In genomic region chr17:46681466-46682118, GRCm38 (mm10) we compare ENCODE assay signal across 8 mouse cellular contexts. TPM values are rescaled to one million over a fixed set of nuclear protein-coding genes. Genes with fewer than 3 reads are reported as not detected.
DNase-seq lines count a peak whose midpoint lies in the region; ATAC-seq and TF ChIP-seq lines count a peak whose summit lies in the region.

No protein-coding gene starts in this region.

- H3K9me3 ChIP-seq in limb, embryonic 14.5 days (ENCODE audit: control insufficient read depth, low read length): no peaks in the 10 kb centered on the region
- no peaks in the 10 kb centered on the region for H3K9me3 ChIP-seq in stomach, postnatal 0 days (ENCODE audit: control insufficient read depth, low read length)

- H3K36me3 ChIP-seq in spleen, adult 2 months (ENCODE audit: control insufficient read depth, insufficient read depth, low read length): peaks cover 27% of the 10 kb centered on the region
- peaks cover 60% of the 10 kb centered on the region for H3K36me3 ChIP-seq in limb, embryonic 14.5 days (ENCODE audit: control insufficient read depth, insufficient read depth, low read length)
- H3K36me3 ChIP-seq in stomach, postnatal 0 days (ENCODE audit: control insufficient read depth, insufficient read depth, low read length): peaks cover 30% of the 10 kb centered on the region

- 37% methylated on average over 12 of the region's 12 CpGs for WGBS in spleen, adult 2 months
- 22% methylated on average over 12 of the region's 12 CpGs for WGBS in limb, embryonic 14.5 days
- 19% methylated on average over 12 of the region's 12 CpGs for WGBS in stomach, postnatal 0 days

- peak overlapping the region; percentile 73 for H3K9ac ChIP-seq in limb, embryonic 14.5 days (ENCODE audit: low read depth, low read length, severe bottlenecking)
- peak overlapping the region; percentile 69 for H3K9ac ChIP-seq in stomach, postnatal 0 days (ENCODE audit: low read length)

- H3K4me2 ChIP-seq in limb, embryonic 14.5 days (replicated peaks; ENCODE audit: low read depth, low read length, severe bottlenecking): peak overlapping the region; percentile 86
- peak overlapping the region; percentile 74 for H3K4me2 ChIP-seq in stomach, postnatal 0 days (replicated peaks; ENCODE audit: low read depth)

- H3K4me1 ChIP-seq in spleen, adult 2 months (ENCODE audit: control insufficient read depth, insufficient read depth, insufficient read length): peaks cover 8% of the 10 kb centered on the region; the same call in 1 of the 2 replicates
- H3K4me1 ChIP-seq in limb, embryonic 14.5 days (ENCODE audit: control insufficient read depth, insufficient read depth, low read length): peaks cover 15% of the 10 kb centered on the region
- peaks cover 14% of the 10 kb centered on the region for H3K4me1 ChIP-seq in stomach, postnatal 0 days (replicated peaks; ENCODE audit: control insufficient read depth, insufficient read depth)

- no peak for ATAC-seq in cerebellum, adult (ENCODE audit: insufficient number of reproducible peaks, low FRiP score, low TSS enrichment)
- ATAC-seq in limb, embryonic 14.5 days (ENCODE audit: low FRiP score, low read depth): no peak
- no peak for ATAC-seq in stomach, postnatal 0 days (ENCODE audit: low FRiP score, low TSS enrichment)

- peak; percentile 60 for DNase-seq in cerebellum, adult 11-12 months
- no peak for DNase-seq in spleen, adult 2 months (ENCODE audit: low read depth in 1 of 2, low spot score in 2 of 2)
- no peak for DNase-seq in spleen, adult 12 weeks (ENCODE audit: low spot score)
- no peak for DNase-seq in limb, embryonic 14.5 days (ENCODE audit: low spot score)
- DNase-seq in stomach, postnatal 0 days (ENCODE audit: low spot score): no peak
- no peak for DNase-seq in retina, embryonic 14.5 days (ENCODE audit: low spot score)
- DNase-seq in spleen, postnatal 4 days (ENCODE audit: low spot score in 2 of 2): no peak

- no peak for TF ChIP-seq POLR2A in spleen, adult 2 months (IDR thresholded peaks at IDR 0.05; ENCODE audit: low read depth, low read length)
- no peak for TF ChIP-seq POLR2A in limb, embryonic 14.5 days (IDR thresholded peaks at IDR 0.05; ENCODE audit: borderline replicate concordance, extremely low read depth, insufficient read depth, insufficient read length)

- no peak for TF ChIP-seq EP300 in stomach, postnatal 0 days (optimal IDR thresholded peaks at IDR 0.05)

- no peak for TF ChIP-seq CTCF in spleen, adult 2 months (IDR thresholded peaks at IDR 0.05; ENCODE audit: extremely low read depth, insufficient read depth, insufficient read length, insufficient replicate concordance)
- no peak for TF ChIP-seq CTCF in stomach, postnatal 0 days (IDR thresholded peaks at IDR 0.05; ENCODE audit: low read depth)

- peak overlapping the region; percentile 63 for H3K4me3 ChIP-seq in spleen, adult 2 months (ENCODE audit: extremely low read depth, insufficient read depth, insufficient read length)
- H3K4me3 ChIP-seq in limb, embryonic 14.5 days (replicated peaks; ENCODE audit: low read length): peak overlapping the region; percentile 87
- peak overlapping the region; percentile 88 for H3K4me3 ChIP-seq in stomach, postnatal 0 days (ENCODE audit: low read depth, low read length)

- no peaks in the 10 kb centered on the region for H3K27me3 ChIP-seq in spleen, adult 2 months (ENCODE audit: control insufficient read depth, insufficient read depth, low read length)
- H3K27me3 ChIP-seq in limb, embryonic 14.5 days (ENCODE audit: control insufficient read depth, insufficient read depth, low read length): no peaks in the 10 kb centered on the region
- H3K27me3 ChIP-seq in stomach, postnatal 0 days (ENCODE audit: control insufficient read depth, insufficient read depth, low read length): no peaks in the 10 kb centered on the region

- H3K27ac ChIP-seq in spleen, adult 2 months (ENCODE audit: insufficient read depth, low read length): 0 out of 2 replicates have a peak overlapping the region, but pooled peaks have one; percentile 36
- H3K27ac ChIP-seq in limb, embryonic 14.5 days (replicated peaks; ENCODE audit: low read depth, low read length): peak overlapping the region; percentile 53; the same call in 1 of the 2 replicates
- H3K27ac ChIP-seq in stomach, postnatal 0 days (replicated peaks): peak overlapping the region; percentile 63; the same call in 1 of the 2 replicates

RNA-seq across cellular contexts. Expression of gene Klhdc3, which starts 0.9 kb away (rescaled TPM):
- 57.5 and 69.2 TPM in 2 replicates for polyA plus RNA-seq in spleen, adult 2 months (2012; rRNA removed)
- 137 and 172 TPM in 2 replicates for polyA plus RNA-seq in limb, embryonic 14.5 days (2012; rRNA removed)
- polyA plus RNA-seq in limb, embryonic 14.5 days (2014; fragmentation: Nextera tagmentation; extraction: Ambion mirVana): 122 and 128 TPM in 2 replicates
- 73.7 and 75.0 TPM in 2 replicates for polyA plus RNA-seq in stomach, postnatal 0 days (2015; fragmentation: Nextera tagmentation; extraction: Ambion mirVana)

RNA-seq across cellular contexts. Expression of gene Mea1, which starts 3.0 kb away (rescaled TPM):
- 30.2 and 34.6 TPM in 2 replicates for polyA plus RNA-seq in spleen, adult 2 months (2012; rRNA removed)
- 75.2 and 97.9 TPM in 2 replicates for polyA plus RNA-seq in limb, embryonic 14.5 days (2012; rRNA removed)
- 155 and 156 TPM in 2 replicates for polyA plus RNA-seq in limb, embryonic 14.5 days (2014; fragmentation: Nextera tagmentation; extraction: Ambion mirVana)
- polyA plus RNA-seq in stomach, postnatal 0 days (2015; fragmentation: Nextera tagmentation; extraction: Ambion mirVana): 142 and 146 TPM in 2 replicates

RNA-seq across cellular contexts. Expression of gene Rrp36, which starts 7.4 kb away (rescaled TPM):
- polyA plus RNA-seq in spleen, adult 2 months (2012; rRNA removed): 25.8 and 32.8 TPM in 2 replicates
- 47.2 and 48.5 TPM in 2 replicates for polyA plus RNA-seq in limb, embryonic 14.5 days (2012; rRNA removed)
- polyA plus RNA-seq in limb, embryonic 14.5 days (2014; fragmentation: Nextera tagmentation; extraction: Ambion mirVana): 36.8 and 52.4 TPM in 2 replicates
- 37.2 and 38.1 TPM in 2 replicates for polyA plus RNA-seq in stomach, postnatal 0 days (2015; fragmentation: Nextera tagmentation; extraction: Ambion mirVana)

RNA-seq across cellular contexts. Expression of gene Ppp2r5d, which starts 23.3 kb away (rescaled TPM):
- polyA plus RNA-seq in spleen, adult 2 months (2012; rRNA removed): 28.8 and 34.2 TPM in 2 replicates
- polyA plus RNA-seq in limb, embryonic 14.5 days (2012; rRNA removed): 115 and 119 TPM in 2 replicates
- polyA plus RNA-seq in limb, embryonic 14.5 days (2014; fragmentation: Nextera tagmentation; extraction: Ambion mirVana): 83.2 and 88.7 TPM in 2 replicates
- polyA plus RNA-seq in stomach, postnatal 0 days (2015; fragmentation: Nextera tagmentation; extraction: Ambion mirVana): 27.2 and 30.3 TPM in 2 replicates

RNA-seq across cellular contexts. Expression of gene Pex6, which starts 29.7 kb away (rescaled TPM):
- 44.9 and 64.0 TPM in 2 replicates for polyA plus RNA-seq in spleen, adult 2 months (2012; rRNA removed)
- 56.4 and 77.8 TPM in 2 replicates for polyA plus RNA-seq in limb, embryonic 14.5 days (2012; rRNA removed)
- polyA plus RNA-seq in limb, embryonic 14.5 days (2014; fragmentation: Nextera tagmentation; extraction: Ambion mirVana): 24.2 and 32.2 TPM in 2 replicates
- 9.8 and 11.8 TPM in 2 replicates for polyA plus RNA-seq in stomach, postnatal 0 days (2015; fragmentation: Nextera tagmentation; extraction: Ambion mirVana)
